Mouse (Mus musculus): ENCODE results near the gene Bcl6. TPM values are rescaled to one million over a fixed set of nuclear protein-coding genes. Genes with fewer than 3 reads are reported as not detected.

The Bcl6 gene
- polyA plus RNA-seq, 1 experiment = 47.5 TPM

GRCm38 (mm10) chr16:23934397-23934796, 54.3 kb downstream of the Bcl6 start:
- TF ChIP-seq POLR2A (IDR thresholded peaks at IDR 0.05; ENCODE audit: borderline replicate concordance, low read depth, low read length) (no peak), CTCF (IDR thresholded peaks at IDR 0.05; ENCODE audit: low read depth, low read length) (no peak)
- H3K4me3 ChIP-seq (ENCODE audit: insufficient read depth, low read length) = no peak overlapping the region
- no peaks in the 10 kb centered on the region for H3K4me1 ChIP-seq (ENCODE audit: control insufficient read depth, insufficient read depth, low read length)
- no peak overlapping the region for H3K27ac ChIP-seq (ENCODE audit: insufficient read depth, low read depth, low read length)

- no peak within 1 kb of the TSS for H3K27ac ChIP-seq (ENCODE audit: insufficient read depth, low read depth, low read length)
- no peak within 1 kb of the TSS for H3K4me3 ChIP-seq (ENCODE audit: insufficient read depth, low read length)
- H3K4me1 ChIP-seq (ENCODE audit: control insufficient read depth, insufficient read depth, low read length) = peaks cover 3% of the 10 kb centered on the region
- TF ChIP-seq POLR2A (IDR thresholded peaks at IDR 0.05; ENCODE audit: borderline replicate concordance, low read depth, low read length) (no peak), CTCF (IDR thresholded peaks at IDR 0.05; ENCODE audit: low read depth, low read length) (no peak)
These were observed 56.4 kb downstream of the Bcl6 start, which contains the start of gene Rtp2 for GRCm38 (mm10) chr16:23932294-23932693. Rtp2 (minus strand) TSS chr16:23932394.

GRCm38 (mm10) chr16:23931275-23931674, 57.4 kb downstream of the Bcl6 start:
- no peak overlapping the region for H3K4me3 ChIP-seq (ENCODE audit: insufficient read depth, low read length)
- TF ChIP-seq POLR2A (IDR thresholded peaks at IDR 0.05; ENCODE audit: borderline replicate concordance, low read depth, low read length) = no peak
- no peak for TF ChIP-seq CTCF (IDR thresholded peaks at IDR 0.05; ENCODE audit: low read depth, low read length)

GRCm38 (mm10) chr16:23930426-23931073, 58.1 kb downstream of the Bcl6 start:
- Histone ChIP-seq H3K4me1 (ENCODE audit: control insufficient read depth, insufficient read depth, low read length) (peaks cover 3% of the 10 kb centered on the region), H3K4me3 (ENCODE audit: insufficient read depth, low read length) (no peak overlapping the region), H3K27ac (ENCODE audit: insufficient read depth, low read depth, low read length) (no peak overlapping the region)
- no peak for TF ChIP-seq CTCF (IDR thresholded peaks at IDR 0.05; ENCODE audit: low read depth, low read length)
- no peak for TF ChIP-seq POLR2A (IDR thresholded peaks at IDR 0.05; ENCODE audit: borderline replicate concordance, low read depth, low read length)

More at GRCm38 (mm10) chr16:23931275-23931674, 57.4 kb downstream of the Bcl6 start:
- Histone ChIP-seq H3K4me1 (ENCODE audit: control insufficient read depth, insufficient read depth, low read length) (peaks cover 3% of the 10 kb centered on the region), H3K27ac (ENCODE audit: insufficient read depth, low read depth, low read length) (no peak overlapping the region)

- TF ChIP-seq POLR2A (IDR thresholded peaks at IDR 0.05; ENCODE audit: borderline replicate concordance, low read depth, low read length) = no peak
- TF ChIP-seq CTCF (IDR thresholded peaks at IDR 0.05; ENCODE audit: low read depth, low read length) = no peak
- Histone ChIP-seq H3K27ac (ENCODE audit: insufficient read depth, low read depth, low read length) (no peak overlapping the region), H3K4me3 (ENCODE audit: insufficient read depth, low read length) (no peak overlapping the region), H3K4me1 (ENCODE audit: control insufficient read depth, insufficient read depth, low read length) (peaks cover 3% of the 10 kb centered on the region)
These were observed 61.1 kb downstream of the Bcl6 start for GRCm38 (mm10) chr16:23927301-23928114.

- no peak for TF ChIP-seq CTCF (IDR thresholded peaks at IDR 0.05; ENCODE audit: low read depth, low read length)
- TF ChIP-seq POLR2A (IDR thresholded peaks at IDR 0.05; ENCODE audit: borderline replicate concordance, low read depth, low read length) = no peak
- no peak overlapping the region for H3K4me3 ChIP-seq (ENCODE audit: insufficient read depth, low read length)
- H3K27ac ChIP-seq (ENCODE audit: insufficient read depth, low read depth, low read length) = no peak overlapping the region
- H3K4me1 ChIP-seq (ENCODE audit: control insufficient read depth, insufficient read depth, low read length) = peaks cover 3% of the 10 kb centered on the region
These were observed 65.7 kb downstream of the Bcl6 start for GRCm38 (mm10) chr16:23922906-23923305.

GRCm38 (mm10) chr16:23921697-23922096, 67.0 kb downstream of the Bcl6 start:
- no peak overlapping the region for H3K27ac ChIP-seq (ENCODE audit: insufficient read depth, low read depth, low read length)
- H3K4me3 ChIP-seq (ENCODE audit: insufficient read depth, low read length) = no peak overlapping the region
- TF ChIP-seq CTCF (IDR thresholded peaks at IDR 0.05; ENCODE audit: low read depth, low read length) (no peak), POLR2A (IDR thresholded peaks at IDR 0.05; ENCODE audit: borderline replicate concordance, low read depth, low read length) (no peak)
- H3K4me1 ChIP-seq (ENCODE audit: control insufficient read depth, insufficient read depth, low read length) = no peaks in the 10 kb centered on the region

DNA sequence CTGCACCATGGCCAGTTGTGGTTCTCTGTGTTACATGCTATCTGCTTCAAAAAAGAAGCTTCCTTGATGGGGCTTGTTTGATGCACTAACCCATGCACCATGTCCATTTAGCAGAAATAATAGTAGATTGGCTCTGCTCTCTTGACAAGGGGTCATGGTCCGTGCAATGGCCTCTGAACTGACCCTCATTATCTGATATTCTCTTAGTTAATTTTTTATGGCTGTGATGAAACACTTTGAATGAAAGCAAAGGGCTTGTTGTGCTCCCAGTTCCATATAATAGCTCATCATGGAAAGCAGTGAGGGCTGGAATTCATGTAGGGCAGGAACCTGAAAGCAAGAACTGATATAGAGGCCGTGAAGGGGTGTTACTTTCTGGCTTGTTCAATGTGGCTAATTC, 69.2 kb downstream of the Bcl6 start:
- H3K4me3 ChIP-seq (ENCODE audit: insufficient read depth, low read length) = no peak overlapping the region
- no peak overlapping the region for H3K27ac ChIP-seq (ENCODE audit: insufficient read depth, low read depth, low read length)
- TF ChIP-seq POLR2A (IDR thresholded peaks at IDR 0.05; ENCODE audit: borderline replicate concordance, low read depth, low read length) (no peak), CTCF (IDR thresholded peaks at IDR 0.05; ENCODE audit: low read depth, low read length) (no peak)
- H3K4me1 ChIP-seq (ENCODE audit: control insufficient read depth, insufficient read depth, low read length) = no peaks in the 10 kb centered on the region

Other genes with a start within 250 kb of the Bcl6 start
- gene Sst, start 97.9 kb downstream of the Bcl6 start, polyA plus RNA-seq (2012; ENCODE audit: insufficient read depth, insufficient read length, missing spikeins) = not detected in 2 replicates
- not detected in 2 replicates for gene Rtp2, start 56.5 kb downstream of the Bcl6 start, polyA plus RNA-seq (2012; ENCODE audit: insufficient read depth, insufficient read length, missing spikeins)
- gene Gm37419, start 370 bp downstream of the Bcl6 start, polyA plus RNA-seq (2012; ENCODE audit: insufficient read depth, insufficient read length, missing spikeins) = not detected in 2 replicates

Data from bone marrow macrophage, adult 2 months (primary cell).